ENCODE assay signal across 12 mouse cellular contexts in genomic region chr10:34186571-34187260, GRCm38 (mm10). TPM values are rescaled to one million over a fixed set of nuclear protein-coding genes. Genes with fewer than 3 reads are reported as not detected.
DNase-seq lines count a peak whose midpoint lies in the region; ATAC-seq and TF ChIP-seq lines count a peak whose summit lies in the region.
"Had no signal": no experiment of that assay in that cellular context is flagged by ENCODE, and none has a peak within 500 bp of the region (broad histone marks: within the 10 kb centered on the region; RNA-seq: fewer than 3 reads in every experiment).

No protein-coding gene starts in this region.

- peaks cover 5% of the 10 kb centered on the region; the same call in 1 of the 2 replicates for H3K4me1 ChIP-seq in heart, postnatal 0 days (ENCODE audit: control insufficient read depth, insufficient read depth)
- peaks cover 5 to 15% of the 10 kb centered on the region in 2 experiments for H3K4me1 ChIP-seq in ES-E14 (ENCODE audit: control insufficient read depth in 2 of 2, insufficient read depth in 2 of 2, low read length in 2 of 2, poor library complexity in 1 of 2)
- peaks cover 16% of the 10 kb centered on the region for H3K4me1 ChIP-seq in limb, embryonic 15.5 days

- 40% methylated on average over 10 of the region's 10 CpGs for WGBS in heart, postnatal 0 days
- 17% methylated on average over 10 of the region's 10 CpGs for WGBS in limb, embryonic 15.5 days

- in situ Hi-C loops in ES-E14 (cut with MboI; ENCODE audit: low sequenced_read_pairs in 2 of 2, unreplicated experiment in 2 of 2), result no loop called here

- no peak for TF ChIP-seq CTCF in heart, postnatal 0 days (IDR thresholded peaks at IDR 0.05; ENCODE audit: low read depth)

- H3K9ac ChIP-seq in heart, postnatal 0 days (replicated peaks; ENCODE audit: low read depth, low read length), result no peak overlapping the region
- H3K9ac ChIP-seq in ES-E14 (ENCODE audit: insufficient read depth, low read depth, low read length, poor library complexity, severe bottlenecking), result peak overlapping the region; percentile 62
- H3K9ac ChIP-seq in limb, embryonic 15.5 days, result no peak overlapping the region

- no peaks in the 10 kb centered on the region for H3K36me3 ChIP-seq in heart, postnatal 0 days (replicated peaks; ENCODE audit: control insufficient read depth, insufficient read depth, low read length)
- peaks cover 7% of the 10 kb centered on the region for H3K36me3 ChIP-seq in ES-E14 (ENCODE audit: control insufficient read depth, insufficient read depth, low read length, poor library complexity, severe bottlenecking)
- peaks cover 12% of the 10 kb centered on the region for H3K36me3 ChIP-seq in limb, embryonic 15.5 days

- no peak for TF ChIP-seq EP300 in heart, postnatal 0 days (IDR thresholded peaks at IDR 0.05; ENCODE audit: low read depth)

- H3K9me3 ChIP-seq in heart, postnatal 0 days (replicated peaks; ENCODE audit: control insufficient read depth, low read length), result no peaks in the 10 kb centered on the region
- H3K9me3 ChIP-seq in ES-E14 (ENCODE audit: control insufficient read depth, insufficient read depth, low read depth, low read length), result no peaks in the 10 kb centered on the region
- no peaks in the 10 kb centered on the region for H3K9me3 ChIP-seq in limb, embryonic 15.5 days

- no peaks in the 10 kb centered on the region for H3K27me3 ChIP-seq in heart, postnatal 0 days (ENCODE audit: control insufficient read depth, insufficient read depth, low read length)
- H3K27me3 ChIP-seq in limb, embryonic 15.5 days, result no peaks in the 10 kb centered on the region

- no peak overlapping the region for H3K4me3 ChIP-seq in heart, postnatal 0 days (ENCODE audit: low read depth, low read length)
- no peak overlapping the region for H3K4me3 ChIP-seq in ES-E14 (ENCODE audit: insufficient read depth in 1 of 2, low read depth in 1 of 2, low read length in 2 of 2, poor library complexity in 1 of 2, severe bottlenecking in 1 of 2)
- H3K4me3 ChIP-seq in limb, embryonic 15.5 days, result no peak overlapping the region

- ATAC-seq in heart, postnatal 0 days (ENCODE audit: insufficient read depth, low read depth), result no peak
- 0 out of 2 replicates have a peak, but pooled peaks have one; percentile 69 for ATAC-seq in limb, embryonic 15.5 days (ENCODE audit: insufficient number of reproducible peaks, low FRiP score, low TSS enrichment, low read depth)
- ATAC-seq: activated CD4-positive, CD25-positive, alpha-beta regulatory T cell, adult 4 months; hindbrain, embryonic 16.5 days had no signal

- peak overlapping the region; percentile 10; the same call in 1 of the 2 replicates for H3K4me2 ChIP-seq in heart, postnatal 0 days (ENCODE audit: low read depth, low read length)
- peak overlapping the region; percentile 32 for H3K4me2 ChIP-seq in limb, embryonic 15.5 days

- DNase-seq in heart, postnatal 0 days (ENCODE audit: low spot score), result no peak
- no peak for DNase-seq in heart, postnatal 25 days (ENCODE audit: low spot score)
- no peak for DNase-seq in ES-E14 (ENCODE audit: low read depth, low spot score)
- peak; percentile 47 for DNase-seq in brain, adult 2 months (ENCODE audit: low read depth, low spot score)
- no peak for DNase-seq in embryo, embryonic 10 days (ENCODE audit: low spot score)
- DNase-seq in cerebellum, adult 9-11 months, result no peak
- DNase-seq: kidney, postnatal 36 days; retina, postnatal 1 day had no signal

- intact Hi-C loops in heart, postnatal 25 days (cut with DNase I), result no loop called here

- 0 out of 2 replicates have a peak overlapping the region, but pooled peaks have one; percentile 4 for H3K27ac ChIP-seq in heart, postnatal 0 days (ENCODE audit: low read depth)
- peak overlapping the region; percentile 14; the same call in 1 of the 2 replicates for H3K27ac ChIP-seq in ES-E14 (ENCODE audit: insufficient read depth, low read depth, low read length, poor library complexity, severe bottlenecking)
- peak overlapping the region; percentile 86 for H3K27ac ChIP-seq in limb, embryonic 15.5 days

TF ChIP-seq in ES-E14, 5 proteins besides CTCF, POLR2A, EP300 and RAD21:
- TF ChIP-seq MAFK (IDR thresholded peaks at IDR 0.05; ENCODE audit: insufficient read depth, low read depth, low read length) (no peak), HCFC1 (IDR thresholded peaks at IDR 0.05; ENCODE audit: borderline replicate concordance, insufficient read depth, low read length) (no peak), ZNF384 (IDR thresholded peaks at IDR 0.05; ENCODE audit: low read depth, low read length) (no peak), ZC3H11A (IDR thresholded peaks at IDR 0.05; ENCODE audit: borderline replicate concordance, low read depth, low read length) (no peak), CHD2 (IDR thresholded peaks at IDR 0.05; ENCODE audit: low read depth, low read length) (no peak)

RNA-seq across cellular contexts. Expression of gene Dse, which starts 20.8 kb away (rescaled TPM):
- 19.5 and 36.9 TPM in 2 replicates for total RNA-seq in heart, postnatal 0 days (2014; rRNA removed; ENCODE audit: low replicate concordance)
- 5.8 and 6.1 TPM in 2 replicates for polyA plus RNA-seq in heart, postnatal 0 days (2015; fragmentation: Nextera tagmentation; extraction: Ambion mirVana)
- total RNA-seq in heart, postnatal 25 days (2021), result 1 to 10 TPM; 5.7 to 5.8 TPM
- 118 and 165 TPM in 2 replicates for total RNA-seq in ES-E14 (2012; rRNA removed)
- polyA plus RNA-seq in limb, embryonic 15.5 days (2015; fragmentation: Nextera tagmentation; extraction: Ambion mirVana), result 35.5 and 39.0 TPM in 2 replicates

RNA-seq across cellular contexts. Expression of gene Calhm6, which starts 58.9 kb away (rescaled TPM):
- total RNA-seq in heart, postnatal 0 days (2014; rRNA removed; ENCODE audit: low replicate concordance), result 0.70 TPM in 1 of 2 replicates, not detected in the other
- polyA plus RNA-seq in heart, postnatal 0 days (2015; fragmentation: Nextera tagmentation; extraction: Ambion mirVana), result 0.41 and 0.49 TPM in 2 replicates
- not detected for total RNA-seq in heart, postnatal 25 days (2021)
- 2.1 and 2.3 TPM in 2 replicates for total RNA-seq in ES-E14 (2012; rRNA removed)
- 0.59 and 1.1 TPM in 2 replicates for polyA plus RNA-seq in limb, embryonic 15.5 days (2015; fragmentation: Nextera tagmentation; extraction: Ambion mirVana)
- total RNA-seq: gastrocnemius, adult 8-10 months had no signal

Comparison
In these comparisons a context has a peak if more than half of its experiments do, and no peak if none do; other contexts are left out.
1. H3K27ac ChIP-seq: peak in every context shown above with its lines; median percentile 86 in limb, embryonic 15.5 days; 14 in ES-E14; 4 in heart, postnatal 0 days.